8 mouse cellular contexts compared by ENCODE assay signal in genomic region chr2:122301921-122302573, GRCm38 (mm10). TPM values are rescaled to one million over a fixed set of nuclear protein-coding genes. Genes with fewer than 3 reads are reported as not detected.
DNase-seq lines count a peak whose midpoint lies in the region; ATAC-seq and TF ChIP-seq lines count a peak whose summit lies in the region.

No protein-coding gene starts in this region.

- no peak overlapping the region for H3K27ac ChIP-seq in gastrocnemius, adult 2 months
- no peak overlapping the region for H3K27ac ChIP-seq in forebrain, embryonic 16.5 days (ENCODE audit: low read length)
- H3K27ac ChIP-seq in liver, embryonic 16.5 days (ENCODE audit: low read length): no peak overlapping the region

- peak overlapping the region; percentile 54 for H3K9ac ChIP-seq in forebrain, embryonic 16.5 days (replicated peaks; ENCODE audit: low read depth, low read length)
- no peak overlapping the region for H3K9ac ChIP-seq in liver, embryonic 16.5 days (ENCODE audit: low read depth, low read length)

- peaks cover 39% of the 10 kb centered on the region for H3K4me1 ChIP-seq in E14TG2a.4 (replicated peaks; ENCODE audit: low read depth, low read length)
- H3K4me1 ChIP-seq in forebrain, embryonic 16.5 days (replicated peaks; ENCODE audit: control insufficient read depth, insufficient read depth, low read length): peaks cover 37% of the 10 kb centered on the region
- H3K4me1 ChIP-seq in liver, embryonic 16.5 days (ENCODE audit: control insufficient read depth, low read depth, low read length): peaks cover 11% of the 10 kb centered on the region

- peak overlapping the region; percentile 65 for H3K4me3 ChIP-seq in gastrocnemius, adult 2 months
- H3K4me3 ChIP-seq in E14TG2a.4 (replicated peaks; ENCODE audit: low read length): peak overlapping the region; percentile 67
- H3K4me3 ChIP-seq in forebrain, embryonic 16.5 days (replicated peaks; ENCODE audit: low read length): peak overlapping the region; percentile 53
- H3K4me3 ChIP-seq in liver, embryonic 16.5 days (ENCODE audit: low read depth, low read length): peak overlapping the region; percentile 34

- DNase-seq in gastrocnemius, adult 2 months: no peak
- no peak for DNase-seq in gastrocnemius, postnatal 10 days
- DNase-seq in urinary bladder, postnatal 4 days (ENCODE audit: low spot score in 2 of 2): no peak
- no peak for DNase-seq in layer of hippocampus, postnatal 25 days (ENCODE audit: extremely low spot score in 1 of 2, low spot score in 1 of 2)
- DNase-seq in adrenal gland, postnatal 4 days (ENCODE audit: low spot score in 2 of 2): no peak

- 4% methylated on average over 23 of the region's 23 CpGs for WGBS in forebrain, embryonic 16.5 days
- 10% methylated on average over 23 of the region's 23 CpGs for WGBS in liver, embryonic 16.5 days (ENCODE audit: insufficient replicate concordance)

- no peaks in the 10 kb centered on the region for H3K36me3 ChIP-seq in E14TG2a.4 (ENCODE audit: insufficient read depth, low read length)
- no peaks in the 10 kb centered on the region for H3K36me3 ChIP-seq in forebrain, embryonic 16.5 days (ENCODE audit: control insufficient read depth, insufficient read depth)
- H3K36me3 ChIP-seq in liver, embryonic 16.5 days (ENCODE audit: control insufficient read depth, insufficient read depth): no peaks in the 10 kb centered on the region

- H3K27me3 ChIP-seq in E14TG2a.4 (ENCODE audit: insufficient read depth, low read length): peaks cover 95% of the 10 kb centered on the region
- H3K27me3 ChIP-seq in forebrain, embryonic 16.5 days (replicated peaks; ENCODE audit: control insufficient read depth, insufficient read depth, low read length): peaks cover 53% of the 10 kb centered on the region
- H3K27me3 ChIP-seq in liver, embryonic 16.5 days (ENCODE audit: control insufficient read depth, insufficient read depth, low read depth, low read length): peaks cover 70% of the 10 kb centered on the region

- H3K9me3 ChIP-seq in E14TG2a.4 (ENCODE audit: low read length): no peaks in the 10 kb centered on the region
- H3K9me3 ChIP-seq in forebrain, embryonic 16.5 days (ENCODE audit: control insufficient read depth, low read length): no peaks in the 10 kb centered on the region
- no peaks in the 10 kb centered on the region for H3K9me3 ChIP-seq in liver, embryonic 16.5 days (replicated peaks; ENCODE audit: control insufficient read depth, low read length)

- intact Hi-C loops in gastrocnemius, adult 2 months (cut with DNase I): loop anchor here (2.0 kb wide), 1 partner anchor 107 kb away; no protein-coding TSS in a partner anchor

- no peak for TF ChIP-seq CTCF in gastrocnemius, adult 2 months (IDR thresholded peaks at IDR 0.05)
- no peak for TF ChIP-seq CTCF in E14TG2a.4 (conservative IDR thresholded peaks at IDR 0.05; ENCODE audit: low read length)

- ATAC-seq in forebrain, embryonic 16.5 days: 0 out of 2 replicates have a peak, but pooled peaks have one; percentile 5
- ATAC-seq in liver, embryonic 16.5 days (ENCODE audit: low read depth): no peak

- peak overlapping the region; percentile 87 for H3K4me2 ChIP-seq in forebrain, embryonic 16.5 days (ENCODE audit: low read length)
- peak overlapping the region; percentile 41 for H3K4me2 ChIP-seq in liver, embryonic 16.5 days (ENCODE audit: low read depth, low read length)

RNA-seq across cellular contexts. Expression of gene Duoxa2, which starts 3.3 kb away (rescaled TPM):
- total RNA-seq in gastrocnemius, adult 2 months (2021): not detected
- total RNA-seq in gastrocnemius, postnatal 10 days (2021): not detected
- polyA plus RNA-seq in forebrain, embryonic 16.5 days (2015; fragmentation: Nextera tagmentation; extraction: Ambion mirVana): not detected in 2 replicates
- polyA plus RNA-seq in liver, embryonic 16.5 days (2015; fragmentation: Nextera tagmentation; extraction: Ambion mirVana): not detected in 2 replicates
- not detected for total RNA-seq in layer of hippocampus, postnatal 25 days (2021)
- under 1 TPM in 1 of 2 experiments, not detected in 1; 0.20 TPM for total RNA-seq in adrenal gland, postnatal 4 days (2021)

RNA-seq across cellular contexts. Expression of gene Duox2, which starts 3.8 kb away (rescaled TPM):
- under 1 TPM; 0.06 to 0.13 TPM for total RNA-seq in gastrocnemius, adult 2 months (2021)
- total RNA-seq in gastrocnemius, postnatal 10 days (2021): under 1 TPM; 0.33 to 0.34 TPM
- not detected in 2 replicates for polyA plus RNA-seq in forebrain, embryonic 16.5 days (2015; fragmentation: Nextera tagmentation; extraction: Ambion mirVana)
- not detected in 2 replicates for polyA plus RNA-seq in liver, embryonic 16.5 days (2015; fragmentation: Nextera tagmentation; extraction: Ambion mirVana)
- under 1 TPM in 1 of 2 experiments, not detected in 1; 0.07 TPM for total RNA-seq in layer of hippocampus, postnatal 25 days (2021)
- under 1 TPM; 0.08 to 0.17 TPM for total RNA-seq in adrenal gland, postnatal 4 days (2021)

RNA-seq across cellular contexts. Expression of gene Duoxa1, which starts 11.5 kb away (rescaled TPM):
- total RNA-seq in gastrocnemius, adult 2 months (2021): under 1 TPM; 0.28 to 0.95 TPM
- under 1 TPM; 0.31 to 0.79 TPM for total RNA-seq in gastrocnemius, postnatal 10 days (2021)
- polyA plus RNA-seq in forebrain, embryonic 16.5 days (2015; fragmentation: Nextera tagmentation; extraction: Ambion mirVana): 0.12 TPM in 1 of 2 replicates, not detected in the other
- polyA plus RNA-seq in liver, embryonic 16.5 days (2015; fragmentation: Nextera tagmentation; extraction: Ambion mirVana): 0.05 TPM in 1 of 2 replicates, not detected in the other
- not detected for total RNA-seq in layer of hippocampus, postnatal 25 days (2021)
- under 1 TPM in 1 of 2 experiments, not detected in 1; 0.25 TPM for total RNA-seq in adrenal gland, postnatal 4 days (2021)

RNA-seq across cellular contexts. Expression of gene Duox1, which starts 13.4 kb away (rescaled TPM):
- total RNA-seq in gastrocnemius, adult 2 months (2021): under 1 TPM; 0.43 to 0.73 TPM
- under 1 TPM; 0.19 to 0.43 TPM for total RNA-seq in gastrocnemius, postnatal 10 days (2021)
- polyA plus RNA-seq in forebrain, embryonic 16.5 days (2015; fragmentation: Nextera tagmentation; extraction: Ambion mirVana): 0.10 and 0.11 TPM in 2 replicates
- not detected in 2 replicates for polyA plus RNA-seq in liver, embryonic 16.5 days (2015; fragmentation: Nextera tagmentation; extraction: Ambion mirVana)
- not detected for total RNA-seq in layer of hippocampus, postnatal 25 days (2021)
- under 1 TPM in 1 of 2 experiments, not detected in 1; 0.06 TPM for total RNA-seq in adrenal gland, postnatal 4 days (2021)
